Mouse (Mus musculus): ENCODE data around the gene Psme3.
A peak's percentile ranks its signal among the peaks of the same experiment; 100 is the strongest.

Gene Psme3

DNA sequence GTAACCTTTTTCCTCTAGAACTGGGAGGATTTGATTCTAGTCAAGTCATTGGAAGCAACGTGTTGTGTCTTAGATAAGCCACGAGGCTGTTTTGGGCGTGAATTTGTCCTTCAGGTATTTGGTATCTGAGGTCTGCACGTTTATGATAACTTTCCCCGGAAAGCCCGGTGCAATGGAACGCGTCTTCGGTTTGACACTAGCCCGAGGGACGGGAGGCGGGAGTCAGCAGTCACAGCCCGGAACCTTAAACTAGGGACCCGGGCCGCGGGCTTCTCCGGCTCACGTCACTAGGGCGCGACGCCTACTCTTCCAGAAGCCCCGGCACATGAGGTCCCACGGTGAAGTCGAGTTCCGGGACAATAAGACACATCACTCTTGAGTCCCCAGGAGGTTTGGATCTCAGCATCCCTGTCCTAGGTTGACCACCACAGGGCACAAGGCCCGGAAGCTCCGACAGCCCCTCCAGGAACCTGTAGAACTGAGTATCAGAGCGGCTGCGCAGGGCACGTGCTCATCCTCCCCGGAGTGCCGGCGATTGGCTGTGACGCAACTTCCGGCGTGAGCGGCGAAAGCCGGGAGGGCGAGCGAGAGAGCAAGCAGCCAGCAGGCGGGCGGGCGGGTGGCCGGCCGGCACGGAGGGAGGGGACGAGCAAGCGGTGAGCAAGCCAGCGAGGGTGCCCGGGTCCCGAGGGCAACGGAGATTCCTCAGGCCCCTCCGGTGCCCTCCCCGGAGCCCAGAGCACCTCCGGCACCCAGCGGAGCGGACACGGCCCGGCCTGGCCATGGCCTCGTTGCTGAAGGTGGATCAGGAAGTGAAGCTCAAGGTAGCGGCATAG lies at the start of gene Psme3:
Psme3 (plus strand) TSS at position 549 of the 836 bp plus-strand sequence.
- peak; percentile 94 for DNase-seq (ENCODE audit: low spot score)

DNA sequence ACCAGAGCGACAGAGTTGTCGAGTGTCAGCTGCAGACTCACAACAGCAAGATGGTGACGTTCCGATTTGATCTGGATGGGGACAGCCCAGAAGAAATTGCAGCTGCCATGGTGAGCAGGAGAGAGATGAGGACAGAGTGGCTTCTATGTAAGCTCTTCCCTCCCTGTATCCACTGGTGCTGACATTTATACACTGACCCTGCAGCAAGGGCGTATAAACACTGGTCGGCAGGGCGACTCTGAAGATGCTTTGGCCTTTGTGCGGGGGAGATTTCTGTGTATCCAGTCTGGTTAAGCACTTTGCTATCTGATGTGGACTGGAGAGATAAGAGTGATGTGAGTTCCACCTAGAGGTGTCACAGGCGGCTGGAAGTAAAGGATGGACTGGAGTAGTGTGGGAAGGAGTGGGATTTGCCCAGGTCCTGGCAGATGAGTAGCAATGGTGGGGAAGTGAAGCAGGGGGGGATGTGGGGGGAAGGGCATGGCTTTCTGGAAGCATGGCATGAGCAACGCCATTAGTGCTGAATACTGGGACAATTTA lies 46.4 kb upstream of the Psme3 start:
- DNase-seq (ENCODE audit: low spot score) = no peak

DNA sequence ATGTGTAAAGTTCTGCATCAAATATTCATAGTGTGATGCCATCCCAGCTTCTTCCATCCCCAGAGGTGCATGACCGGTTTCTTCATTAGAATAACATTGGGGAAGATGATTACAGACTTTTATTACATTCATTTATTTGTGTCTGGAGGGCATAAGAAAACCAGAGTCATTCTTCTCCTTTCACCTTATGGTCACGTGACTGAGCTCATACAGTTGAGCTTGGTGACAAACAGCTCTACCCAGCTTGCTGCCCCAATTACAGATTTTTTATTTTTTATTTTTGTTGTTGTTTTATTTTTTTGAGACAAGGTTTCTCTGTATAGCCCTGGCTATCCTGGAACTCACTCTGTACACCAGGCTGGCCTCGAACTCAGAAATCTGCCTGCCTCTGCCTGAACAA lies 43.6 kb upstream of the Psme3 start:
- DNase-seq (ENCODE audit: low spot score) = no peak

DNA sequence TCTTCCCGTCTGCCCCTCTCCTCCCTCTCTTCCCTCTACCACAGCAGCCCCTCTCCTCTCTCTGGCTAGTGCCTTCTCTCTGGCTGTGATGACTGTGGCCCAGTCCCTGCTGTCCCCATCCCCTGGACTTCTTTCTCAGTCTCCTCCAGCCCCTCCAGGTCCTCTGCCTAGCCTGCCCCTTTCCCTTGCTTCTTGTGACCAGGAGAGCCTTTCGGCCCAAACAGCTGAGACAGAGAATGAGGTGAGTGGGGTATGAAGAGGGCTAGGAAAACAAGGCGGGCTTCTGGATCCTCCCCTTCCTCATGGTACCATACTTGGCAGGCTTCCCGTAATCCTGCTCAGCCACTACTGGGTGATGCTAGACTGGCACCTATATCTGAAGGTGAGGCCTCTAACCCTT lies 40.7 kb upstream of the Psme3 start:
- DNase-seq (ENCODE audit: low spot score) = no peak

DNA sequence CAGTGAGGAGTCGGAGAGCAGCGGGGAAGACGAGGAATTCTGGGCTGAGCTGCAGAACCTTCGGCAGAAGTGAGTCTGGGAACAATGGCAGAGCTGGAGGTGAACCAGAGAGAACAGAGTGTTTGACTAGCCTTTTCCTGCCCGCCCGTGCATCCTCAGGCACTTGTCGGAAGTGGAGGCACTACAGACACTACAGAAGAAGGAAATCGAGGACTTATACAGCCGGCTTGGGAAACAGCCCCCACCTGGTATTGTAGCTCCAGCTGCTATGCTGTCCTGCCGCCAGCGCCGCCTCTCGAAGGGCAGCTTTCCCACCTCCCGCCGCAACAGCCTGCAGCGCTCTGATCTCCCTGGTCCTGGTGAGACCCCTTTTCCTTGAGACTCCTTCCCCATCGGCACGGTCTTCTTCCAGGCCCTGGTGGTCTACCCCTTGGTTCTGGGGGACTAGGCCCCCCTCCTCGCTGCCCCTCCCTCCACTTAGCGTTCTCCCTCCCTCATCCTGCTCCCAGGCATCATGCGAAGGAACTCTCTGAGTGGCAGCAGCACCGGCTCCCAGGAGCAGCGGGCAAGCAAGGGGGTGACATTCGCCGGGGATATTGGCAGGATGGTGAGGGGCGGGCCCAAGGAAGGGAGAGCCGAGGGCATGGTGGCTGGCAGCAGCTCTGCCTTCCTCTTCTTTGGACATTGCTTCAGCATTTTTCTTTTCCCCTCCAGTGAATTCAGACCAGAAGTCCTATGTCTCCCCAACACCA lies 39.5 kb upstream of the Psme3 start:
- DNase-seq (ENCODE audit: low spot score) = no peak

DNA sequence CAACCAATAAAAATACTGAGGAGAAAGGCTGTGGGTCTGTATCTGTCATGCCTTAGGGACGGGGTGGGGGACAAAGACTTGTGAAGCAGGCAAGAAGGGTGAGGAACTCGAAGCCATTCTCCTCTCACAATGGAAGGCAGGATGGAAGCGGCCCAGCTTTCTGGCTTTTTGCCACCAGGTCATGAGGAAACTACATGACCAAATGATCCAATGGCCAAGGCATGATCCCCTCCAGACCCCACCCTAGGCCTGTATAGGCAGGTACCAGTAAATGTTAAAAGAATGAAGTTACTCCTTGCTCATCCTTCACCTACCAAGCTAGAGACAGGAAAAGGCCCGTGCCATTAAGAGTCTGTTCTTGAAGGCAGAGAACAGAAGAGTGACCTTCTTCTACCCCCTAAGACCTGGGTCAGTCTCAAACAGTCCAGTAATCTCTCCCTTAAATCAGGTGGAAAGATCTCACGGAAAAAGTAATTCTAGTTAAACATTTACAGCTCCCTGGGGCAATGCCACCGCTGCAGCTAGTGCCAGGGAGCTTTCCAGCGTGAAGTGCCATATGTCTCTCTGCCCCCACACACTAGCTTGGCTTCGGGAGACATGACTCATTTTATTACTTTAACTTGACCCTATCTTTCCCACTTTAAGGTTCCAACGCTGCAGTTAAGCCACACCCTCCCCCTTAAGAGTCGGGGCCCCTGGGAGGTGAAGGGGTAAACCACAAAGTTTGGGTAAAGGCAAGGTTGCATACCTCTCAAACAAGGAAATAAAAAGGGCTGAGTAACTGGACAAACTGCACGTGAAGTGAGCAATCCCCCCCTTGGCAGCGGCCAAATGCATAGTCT lies 38.4 kb upstream of the Psme3 start:
- no peak for DNase-seq (ENCODE audit: low spot score)

DNA sequence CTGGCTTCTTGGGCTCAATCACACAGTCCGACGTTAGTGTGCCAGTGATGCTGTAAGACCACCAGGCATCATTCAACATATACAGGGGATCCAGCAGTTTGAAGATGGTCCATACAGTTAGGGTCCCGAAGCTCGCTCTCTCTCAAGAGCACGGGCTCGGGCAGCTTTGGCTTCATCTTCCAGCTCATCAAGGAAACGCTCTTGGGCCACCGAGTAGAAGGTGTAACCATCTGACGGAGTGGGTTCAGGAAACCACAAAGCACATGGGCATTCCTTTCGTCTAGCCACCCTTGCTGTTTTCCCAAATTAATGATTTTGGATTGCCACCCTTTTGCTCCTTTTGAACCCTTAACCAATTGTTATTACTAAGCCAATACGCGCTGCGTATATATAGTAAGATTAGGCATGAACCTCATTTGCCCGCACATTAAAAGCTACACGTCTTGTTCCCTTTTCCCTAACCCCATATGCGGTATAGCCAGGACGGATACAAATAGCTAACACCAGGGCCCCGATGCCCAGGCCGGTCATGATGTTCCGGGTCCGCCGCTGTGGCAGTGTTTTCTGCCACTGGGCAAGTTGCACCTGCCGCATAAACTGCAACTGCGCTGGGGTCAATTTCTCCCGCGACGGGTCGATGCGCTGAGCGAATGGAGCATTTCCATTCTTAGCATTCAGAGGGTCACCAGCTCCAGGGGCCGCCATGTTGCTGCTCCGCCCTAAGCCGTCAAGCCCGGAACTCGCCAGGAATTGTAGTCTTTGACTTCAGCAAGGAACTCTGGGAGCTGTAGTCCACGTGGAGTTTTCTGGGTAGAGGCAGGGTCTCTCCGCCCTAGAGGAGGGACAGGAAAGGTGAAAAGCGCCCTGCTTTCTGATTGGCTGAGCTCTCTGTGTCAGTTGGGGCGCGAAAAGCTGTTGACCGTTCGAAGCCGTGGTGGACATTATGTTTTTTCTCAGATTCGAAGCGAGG lies 37.5 kb upstream of the Psme3 start, which contains the start of the genes Cntd1 and Coa3:
Cntd1 (plus strand) TSS at position 790 of the 970 bp plus-strand sequence.
Coa3 (minus strand) TSS at position 892 of the 970 bp plus-strand sequence.
- DNase-seq (ENCODE audit: low spot score) = peak; percentile 92

DNA sequence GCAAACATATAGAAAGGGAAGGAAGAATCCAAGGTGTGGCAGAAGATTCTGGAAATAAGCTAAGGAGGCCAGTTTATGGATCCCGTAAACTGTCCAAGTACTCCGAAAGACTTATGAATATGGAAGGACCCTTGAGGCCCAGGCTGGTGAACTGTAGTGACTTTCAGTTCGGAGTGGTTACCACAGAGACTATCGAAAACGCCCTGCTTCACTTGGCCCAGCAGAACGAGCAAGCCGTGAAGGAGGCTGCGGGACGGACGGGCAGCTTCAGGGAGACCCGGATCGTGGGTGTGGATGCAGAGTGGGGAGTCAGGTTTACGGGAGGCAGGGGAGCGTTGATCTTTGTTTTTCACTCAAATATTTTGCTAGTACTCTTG lies 36.8 kb upstream of the Psme3 start:
- peak; percentile 46 for DNase-seq (ENCODE audit: low spot score)

DNA sequence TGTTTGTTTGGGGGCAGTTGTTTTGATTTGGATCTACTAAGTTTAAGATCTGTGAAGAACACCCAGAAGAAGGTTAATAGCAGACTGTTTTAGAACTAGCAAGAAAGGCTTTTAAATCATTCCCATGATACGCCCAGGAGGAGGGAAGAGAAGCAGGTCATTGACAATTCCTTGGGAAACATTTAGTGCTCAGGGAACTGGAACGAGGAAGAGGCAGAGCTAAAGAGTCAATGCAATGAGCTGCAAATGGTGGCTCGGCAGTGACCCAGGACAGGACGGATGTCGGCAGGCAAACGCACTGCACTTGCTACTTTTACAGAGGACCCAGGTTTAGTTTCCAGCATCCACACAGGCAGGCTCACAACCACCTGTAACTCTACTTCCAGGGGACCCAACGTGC lies 35.2 kb upstream of the Psme3 start:
- DNase-seq (ENCODE audit: low spot score) = no peak

DNA sequence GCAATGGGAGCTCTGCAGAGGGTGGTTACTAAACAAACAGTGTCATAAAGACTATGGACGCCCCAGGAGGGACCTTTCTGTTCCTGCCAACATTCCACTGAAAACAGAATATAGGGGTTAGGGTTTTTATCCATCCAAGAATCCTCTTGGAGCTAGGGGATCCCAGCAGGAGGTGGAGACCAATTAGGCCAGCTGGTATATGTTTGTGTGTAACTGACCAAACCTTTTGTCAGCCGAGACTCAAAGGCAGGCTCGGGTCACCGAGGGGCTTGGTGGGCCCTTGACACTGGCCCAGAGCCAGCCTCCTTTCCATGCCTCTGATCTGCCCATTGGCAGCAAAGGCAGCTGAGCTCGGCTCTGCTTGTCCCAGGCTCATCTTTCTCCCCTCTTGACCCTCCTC lies 33.1 kb upstream of the Psme3 start:
- no peak for DNase-seq (ENCODE audit: low spot score)

DNA sequence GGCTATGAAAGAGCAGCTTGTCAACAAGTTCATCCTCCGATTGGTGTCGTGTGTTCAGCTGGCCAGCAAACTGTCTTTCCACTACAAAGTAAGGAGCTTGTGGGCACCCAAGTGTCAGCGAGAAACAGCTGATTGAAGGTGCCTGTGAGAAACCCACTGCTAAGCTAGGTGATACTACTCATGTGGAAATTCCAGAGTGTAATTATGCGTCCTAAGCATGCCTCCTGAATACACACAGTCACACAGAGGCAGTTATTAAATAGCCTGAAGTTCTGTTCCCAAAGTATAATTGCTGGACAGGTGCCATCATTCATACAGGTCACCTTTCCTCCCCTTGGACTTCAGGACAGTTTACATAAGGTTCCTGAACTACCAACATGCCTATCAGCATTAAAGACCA lies 32.2 kb upstream of the Psme3 start:
- no peak for DNase-seq (ENCODE audit: low spot score)

DNA sequence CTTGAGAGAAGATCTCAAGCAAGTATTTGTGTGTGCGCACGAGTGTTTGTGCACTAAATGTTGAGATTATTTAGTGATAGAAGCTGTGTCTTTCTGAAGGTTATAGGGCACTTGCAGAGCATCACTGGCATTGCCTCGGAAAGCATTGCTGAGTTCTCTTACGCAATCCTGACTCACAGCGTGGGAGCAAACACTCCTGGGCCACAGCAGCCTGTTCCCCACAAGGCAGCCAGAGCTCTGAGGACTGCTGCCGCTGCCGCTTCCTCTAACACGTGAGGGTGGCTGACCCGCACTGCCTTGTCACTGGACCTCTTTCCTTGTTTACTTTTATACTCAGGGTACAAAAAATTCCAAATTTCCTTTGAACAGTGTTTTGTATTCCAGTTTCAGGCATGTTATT lies 28.7 kb upstream of the Psme3 start:
- no peak for DNase-seq (ENCODE audit: low spot score)

DNA sequence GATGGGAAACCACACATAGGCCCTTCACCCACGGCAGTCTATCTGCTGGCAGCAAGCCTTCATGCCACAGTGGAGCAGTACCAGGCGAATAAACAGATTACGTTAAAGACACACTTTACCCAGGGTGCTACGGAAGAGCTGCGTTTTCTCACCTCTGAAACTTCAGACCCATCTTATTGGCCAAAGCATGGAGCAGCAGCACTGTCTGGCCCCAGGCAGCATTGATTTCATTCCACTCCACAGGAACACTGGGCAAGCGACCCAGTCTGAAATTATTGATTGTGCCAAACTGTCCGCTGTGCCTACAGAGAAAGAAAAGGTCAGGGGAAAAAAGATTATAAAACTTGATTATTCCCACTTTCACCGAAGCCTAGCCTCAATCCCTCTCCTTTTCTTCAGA lies 24.8 kb upstream of the Psme3 start:
- no peak for DNase-seq (ENCODE audit: low spot score)

DNA sequence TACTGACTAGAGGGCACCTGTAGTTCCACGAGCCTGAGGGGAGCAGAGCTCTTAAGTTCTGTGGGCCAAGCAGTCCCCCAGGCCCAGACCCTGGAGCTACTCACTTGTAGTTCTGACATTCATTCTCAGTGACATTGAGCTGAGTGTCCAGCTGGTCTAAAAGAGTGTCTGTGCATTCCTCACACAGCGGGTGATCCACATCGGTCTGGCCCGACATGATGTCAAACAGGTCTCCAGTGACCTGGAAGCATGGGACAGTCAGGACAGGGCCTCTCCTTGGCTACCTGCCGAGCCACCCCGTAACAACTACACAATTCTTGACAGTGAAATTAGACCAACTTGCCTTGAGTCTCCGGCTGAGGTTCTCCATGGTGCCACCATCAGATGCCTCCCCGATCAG lies 20.8 kb upstream of the Psme3 start:
- no peak for DNase-seq (ENCODE audit: low spot score)

DNA sequence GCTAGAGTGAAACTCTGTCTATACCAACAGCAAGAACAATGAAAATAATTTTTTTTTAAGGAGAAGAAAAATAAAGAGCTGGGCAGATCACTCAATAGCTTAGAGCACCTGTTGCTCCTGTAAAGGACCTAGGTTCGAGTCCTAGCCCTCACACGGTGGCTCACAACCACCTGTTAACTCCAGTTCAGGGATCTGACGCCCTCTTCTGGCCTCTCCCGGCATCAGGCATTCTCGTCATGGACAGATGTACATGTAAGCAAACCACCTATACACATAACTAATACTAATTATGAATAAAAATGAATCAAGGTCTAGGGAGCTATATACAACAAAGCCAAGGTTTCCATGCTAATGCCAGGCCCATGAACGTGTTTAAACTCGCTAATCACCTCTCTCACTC lies 15.1 kb upstream of the Psme3 start:
- no peak for DNase-seq (ENCODE audit: low spot score)

DNA sequence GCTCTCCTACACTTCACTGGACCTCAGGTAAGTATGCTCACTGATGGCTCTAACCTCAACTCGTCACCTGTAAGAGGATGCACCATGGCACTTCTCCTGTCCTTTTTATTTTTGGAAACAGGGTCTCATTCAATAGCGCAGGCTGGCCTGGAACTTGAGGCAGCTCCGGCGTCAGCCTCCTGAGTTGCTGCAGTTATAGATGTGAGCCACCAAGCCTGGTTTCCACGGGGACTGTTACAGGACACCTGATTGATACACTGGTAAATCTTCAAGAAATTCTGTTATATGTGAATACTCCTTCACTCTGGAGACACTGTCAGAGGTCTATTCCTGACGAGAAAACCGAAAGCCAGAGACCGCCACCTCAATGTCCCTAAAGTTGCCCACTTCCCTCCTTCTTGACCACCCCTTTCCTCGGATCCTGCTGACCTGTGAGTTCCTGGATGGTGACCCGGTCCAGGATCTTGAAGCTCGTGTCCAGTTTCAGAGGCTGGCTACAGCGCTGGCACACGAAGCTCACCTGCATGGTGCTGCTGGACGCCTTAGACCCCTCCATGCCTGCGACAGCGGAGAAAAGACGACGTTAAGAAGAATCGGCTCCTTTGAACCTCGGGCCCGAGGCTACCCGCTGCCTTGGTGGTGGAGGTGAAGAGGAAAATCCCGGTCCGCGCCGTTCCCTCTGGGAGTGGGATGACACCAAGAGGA lies 14.6 kb upstream of the Psme3 start:
- DNase-seq (ENCODE audit: low spot score) = no peak

DNA sequence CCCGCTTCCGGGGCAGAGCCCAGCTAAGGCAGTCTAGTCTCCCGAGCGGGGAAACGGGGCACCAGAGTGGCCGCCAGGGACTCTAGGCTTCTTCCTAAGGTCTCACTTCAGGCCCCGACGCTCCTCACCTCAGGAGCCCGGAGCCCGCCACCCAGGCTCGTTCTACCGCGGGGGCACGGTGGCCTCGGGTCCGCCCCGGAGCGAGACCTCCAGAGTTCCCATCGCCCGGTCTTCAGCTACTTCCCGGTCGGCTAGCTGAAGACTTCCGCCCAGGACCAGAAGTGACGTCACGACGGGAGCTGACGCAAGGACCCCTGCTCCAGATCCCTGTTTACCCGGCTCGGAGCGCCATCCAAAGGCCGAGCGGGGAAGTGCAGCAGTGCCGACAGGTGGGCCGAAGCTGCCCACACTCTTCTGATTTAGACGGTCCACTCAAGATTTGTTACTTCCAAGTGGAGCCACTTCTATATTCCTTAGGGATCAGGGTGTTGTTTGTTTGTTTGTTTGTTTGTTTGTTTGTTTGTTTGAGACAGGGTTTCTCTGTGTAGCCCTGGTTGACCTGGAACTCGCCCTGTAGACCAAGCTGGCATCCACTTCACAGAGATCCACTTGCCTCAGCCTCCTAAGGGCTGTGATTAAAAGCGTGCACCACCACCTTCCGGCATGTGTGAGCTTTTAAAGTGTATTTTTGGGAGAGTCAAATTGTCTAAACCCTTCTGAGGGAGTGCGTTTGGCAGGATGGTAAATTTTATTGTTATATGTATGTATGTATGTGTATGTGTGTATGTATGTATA lies 13.8 kb upstream of the Psme3 start, which contains the start of gene Becn1:
Becn1 (minus strand) TSS at position 283 of the 795 bp plus-strand sequence.
- peak; percentile 96 for DNase-seq (ENCODE audit: low spot score)

DNA sequence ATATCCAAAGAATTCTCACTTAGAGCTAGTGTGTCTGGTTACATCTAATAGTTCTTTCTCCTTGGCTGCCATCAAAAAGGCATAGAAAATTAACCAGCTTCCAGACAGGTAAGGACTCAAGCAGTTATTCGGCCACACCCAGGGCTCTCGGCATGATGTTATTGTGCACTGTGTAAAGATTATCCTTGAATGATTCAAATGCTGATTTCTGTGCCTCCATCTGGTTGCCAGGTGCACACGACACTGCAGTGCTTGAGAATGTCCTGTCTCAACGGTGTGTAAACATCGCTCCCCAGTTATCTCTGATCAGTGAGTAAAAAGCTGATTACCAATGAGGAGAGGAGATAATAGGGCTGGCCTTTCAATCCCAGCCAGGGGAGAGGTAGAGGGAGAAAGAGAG lies 8.3 kb upstream of the Psme3 start:
- no peak for DNase-seq (ENCODE audit: low spot score)

DNA sequence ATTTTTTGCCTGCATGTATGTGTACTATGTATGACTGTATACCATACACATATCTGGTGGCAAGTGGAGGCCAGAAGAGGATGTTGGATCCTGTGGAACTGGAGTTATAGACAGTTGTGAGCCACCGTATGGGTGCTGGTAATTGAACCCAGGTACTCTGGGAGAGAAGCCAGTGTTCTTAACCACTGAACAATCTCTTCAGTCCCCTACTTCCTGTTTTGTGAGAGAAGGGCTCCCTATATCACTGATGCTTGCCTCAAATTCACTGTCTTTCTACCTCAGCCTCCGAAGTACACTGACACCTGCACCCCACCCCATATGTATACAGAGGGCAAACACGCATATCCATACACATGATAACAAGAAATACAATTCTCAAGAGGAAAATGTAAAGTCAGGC lies 4.9 kb upstream of the Psme3 start:
- DNase-seq (ENCODE audit: low spot score) = no peak

Measured in testis, postnatal 14 days (tissue).